Mouse (Mus musculus) heart, postnatal 0 days (tissue): ENCODE results near the gene Dennd4a. TPM values are rescaled to one million over a fixed set of nuclear protein-coding genes. Genes with fewer than 3 reads are reported as not detected.
A peak's percentile ranks its signal among the peaks of the same experiment; 100 is the strongest.

Source experiments
- ATAC-seq: fragments of 200-750 bp; cut with Nextera tagmentation; 2 replicates; pipeline ENCODE4 v1.8.0; 2017; ENCODE audit warnings: low read depth, moderate number of reproducible peaks, moderate library complexity; ENCODE audit not compliant: insufficient read depth
- DNase-seq: peaks from one replicate; pipeline ENCODE4 v3.0.0-alpha.2; 2016; ENCODE audit warnings: low spot score
- H3K27ac ChIP-seq: fragments of 300-500 bp; sonication (generic); 2 replicates; pipeline ENCODE4 v1.5.1; 2014; ENCODE audit warnings: low read depth, mild to moderate bottlenecking
- H3K27me3 ChIP-seq: fragments of 300-500 bp; sonication (generic); 2 replicates; pipeline ENCODE4 v1.6.1; 2014; ENCODE audit warnings: low read length, mixed read lengths; ENCODE audit not compliant: control insufficient read depth, insufficient read depth
- H3K36me3 ChIP-seq: fragments of 300-500 bp; sonication (generic); replicated peaks from 2 replicates; pipeline ENCODE4 v1.6.1; 2014; ENCODE audit warnings: low read length, mixed read lengths; ENCODE audit not compliant: control insufficient read depth, insufficient read depth
- H3K4me1 ChIP-seq: fragments of 300-500 bp; sonication (generic); 2 replicates; pipeline ENCODE4 v1.6.1; 2014; ENCODE audit warnings: antibody characterized with exemption; ENCODE audit not compliant: control insufficient read depth, insufficient read depth
- H3K4me2 ChIP-seq: fragments of 300-500 bp; sonication (generic); 2 replicates; pipeline ENCODE4 v1.6.1; 2014; ENCODE audit warnings: low read depth, mild to moderate bottlenecking, low read length, moderate library complexity
- H3K4me3 ChIP-seq: fragments of 300-500 bp; sonication (generic); 2 replicates; pipeline ENCODE4 v1.5.1; 2014; ENCODE audit warnings: low read depth, low read length
- H3K9ac ChIP-seq: fragments of 300-500 bp; sonication (generic); replicated peaks from 2 replicates; pipeline ENCODE4 v1.6.1; 2014; ENCODE audit warnings: low read depth, low read length, mixed read lengths
- H3K9me3 ChIP-seq: fragments of 300-500 bp; sonication (generic); replicated peaks from 2 replicates; pipeline ENCODE4 v1.6.1; 2016; ENCODE audit warnings: low read length; ENCODE audit not compliant: control insufficient read depth
- CTCF ChIP-seq: IDR thresholded peaks from 2 replicates; pipeline ENCODE4 v1.5.1; 2016; ENCODE audit warnings: antibody characterized with exemption, control low read depth, low read depth
- EP300 ChIP-seq: IDR thresholded peaks from 2 replicates; pipeline ENCODE4 v1.6.1; 2016; ENCODE audit warnings: antibody characterized with exemption, low read depth
- WGBS: fragments of 180-500 bp; shearing (Covaris S2); extraction: QIAGEN DNeasy Blood & Tissue Kit; methylation state at CpG from one replicate; pipeline ENCODE4 v1.1.7; 2014; 5-methylcytosine and 5-hydroxymethylcytosine counted together
- polyA plus RNA-seq: library from polyadenylated mRNA; unstranded; fragments of >200 nt; fragmentation: Nextera tagmentation; extraction: Ambion mirVana; gene quantifications from 2 replicates; pipeline ENCODE4 v1.2.1, GENCODE M21; 2015
- total RNA-seq: library from RNA; depleted of rRNA; stranded (reverse); fragments of >200 nt; gene quantifications from 2 replicates; pipeline ENCODE4 v1.2.3, GENCODE M21; 2014; ENCODE audit warnings: low replicate concordance

Gene Dennd4a
- total and polyA plus RNA-seq, 2 experiments from 2014 or later = 3.1 to 7.0 TPM

- DNase-seq (peak; percentile 96), ATAC-seq (peak; percentile 97)
- Histone ChIP-seq H3K4me3 (no peak overlapping the region), H3K9ac (no peak overlapping the region), H3K4me2 (no peak overlapping the region), H3K9me3 (no peaks in the 10 kb centered on the region), H3K27me3 (no peaks in the 10 kb centered on the region), H3K27ac (peak overlapping the region; percentile 85), H3K36me3 (no peaks in the 10 kb centered on the region), H3K4me1 (peaks cover 36% of the 10 kb centered on the region)
- TF ChIP-seq CTCF (no peak), EP300 (peak; percentile 96)
- WGBS = 26% methylated on average over 8 of the region's 8 CpGs
These were observed 115.3 kb downstream of the Dennd4a start for GRCm38 (mm10) chr9:64926201-64926991.

- Histone ChIP-seq H3K27me3 (no peaks in the 10 kb centered on the region), H3K4me2 (no peak overlapping the region), H3K4me1 (peaks cover 72% of the 10 kb centered on the region), H3K9me3 (no peaks in the 10 kb centered on the region), H3K27ac (no peak overlapping the region), H3K9ac (no peak overlapping the region), H3K36me3 (no peaks in the 10 kb centered on the region), H3K4me3 (no peak overlapping the region)
- TF ChIP-seq CTCF (no peak), EP300 (no peak)
- 75% methylated on average over 4 of the region's 4 CpGs for WGBS
- ATAC-seq (no peak), DNase-seq (no peak)
These were observed 119.1 kb downstream of the Dennd4a start for GRCm38 (mm10) chr9:64930256-64930655.

- no peaks in the 10 kb centered on the region for H3K36me3 ChIP-seq
- H3K27ac ChIP-seq = peak overlapping the region; percentile 70
- H3K4me2 ChIP-seq = no peak overlapping the region
- H3K9ac ChIP-seq = no peak overlapping the region
- H3K27me3 ChIP-seq = no peaks in the 10 kb centered on the region
- DNase-seq (no peak), ATAC-seq (no peak)
- H3K4me1 ChIP-seq = peaks cover 58% of the 10 kb centered on the region
- H3K4me3 ChIP-seq = no peak overlapping the region
- H3K9me3 ChIP-seq = no peaks in the 10 kb centered on the region
- 33% methylated on average over 6 of the region's 7 CpGs for WGBS
- TF ChIP-seq EP300 (0 out of 2 replicates have a peak, but pooled peaks have one; percentile 40), CTCF (no peak)
These were observed 120.8 kb downstream of the Dennd4a start for GRCm38 (mm10) chr9:64931751-64932610.

- H3K27ac ChIP-seq = peak overlapping the region; percentile 70
- H3K36me3 ChIP-seq = no peaks in the 10 kb centered on the region
- WGBS = 18% methylated on average over 15 of the region's 15 CpGs
- no peaks in the 10 kb centered on the region for H3K9me3 ChIP-seq
- H3K4me3 ChIP-seq = no peak overlapping the region
- DNase-seq (peak; percentile 68), ATAC-seq (peak; percentile 69)
- H3K27me3 ChIP-seq = no peaks in the 10 kb centered on the region
- H3K4me2 ChIP-seq = no peak overlapping the region
- no peak for TF ChIP-seq CTCF
- peak; percentile 79 for TF ChIP-seq EP300
- peaks cover 48% of the 10 kb centered on the region for H3K4me1 ChIP-seq
- H3K9ac ChIP-seq = no peak overlapping the region
These were observed 123.0 kb downstream of the Dennd4a start for GRCm38 (mm10) chr9:64934015-64934754.

GRCm38 (mm10) chr9:64936508-64936907 lies 125.4 kb downstream of the Dennd4a start:
- peaks cover 35% of the 10 kb centered on the region for H3K4me1 ChIP-seq
- no peaks in the 10 kb centered on the region for H3K9me3 ChIP-seq
- no peaks in the 10 kb centered on the region for H3K36me3 ChIP-seq
- no peak overlapping the region for H3K4me3 ChIP-seq
- no peak overlapping the region for H3K9ac ChIP-seq
- ATAC-seq (no peak; the same call in 1 of the 2 replicates), DNase-seq (peak; percentile 71)
- H3K4me2 ChIP-seq = no peak overlapping the region
- no peak for TF ChIP-seq EP300
- peak; percentile 86 for TF ChIP-seq CTCF
- WGBS = 6% methylated on average over 6 of the region's 6 CpGs
- no peak overlapping the region for H3K27ac ChIP-seq
- no peaks in the 10 kb centered on the region for H3K27me3 ChIP-seq
